Mouse (Mus musculus): ENCODE data around the gene Sspo.

- TF ChIP-seq CTCF (conservative IDR thresholded peaks at IDR 0.05; ENCODE audit: low read length) = no peak
- TF ChIP-seq NANOG (IDR thresholded peaks at IDR 0.05; ENCODE audit: borderline replicate concordance, low read length) = no peak
- no peak for TF ChIP-seq POU5F1 (IDR thresholded peaks at IDR 0.05; ENCODE audit: borderline replicate concordance, low read length)
Measured at GRCm38 (mm10) chr6:48452771-48453170, 4.7 kb downstream of the Sspo start.

Measured in E14TG2a.4 (cell line).